Mouse (Mus musculus): ENCODE measurements around the gene Rasal1. TPM values are rescaled to one million over a fixed set of nuclear protein-coding genes. Genes with fewer than 3 reads are reported as not detected.
A peak's percentile ranks its signal among the peaks of the same experiment; 100 is the strongest.

The Rasal1 gene
- polyA plus RNA-seq, 1 experiment from 2014 or later = 0.70 TPM

DNA sequence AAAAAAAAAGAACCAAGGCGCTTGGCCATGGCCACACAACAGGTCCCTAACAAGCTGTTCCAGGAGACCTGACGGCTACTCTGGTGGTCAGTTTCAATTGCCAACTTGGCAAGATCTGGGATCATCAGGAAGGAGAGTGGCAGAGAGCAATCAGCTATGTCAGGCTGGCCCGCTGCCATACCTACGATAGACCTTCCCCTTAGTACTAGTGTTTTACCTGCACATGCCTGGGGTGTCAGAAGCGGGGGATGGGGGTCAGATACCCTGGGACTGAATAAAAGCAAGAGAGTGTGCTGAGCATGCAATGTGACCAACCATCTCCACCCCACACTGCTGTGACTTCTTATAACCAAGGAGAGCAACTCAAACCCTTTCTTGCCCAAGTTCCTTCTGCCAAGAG is 37.7 kb upstream of the Rasal1 start:
- Histone ChIP-seq H3K27ac (no peak overlapping the region), H3K36me3 (peaks cover 31% of the 10 kb centered on the region), H3K27me3 (no peaks in the 10 kb centered on the region), H3K9me3 (peaks cover 3% of the 10 kb centered on the region), H3K4me3 (peak overlapping the region; percentile 64; the same call in 1 of the 2 replicates), H3K9ac (peak overlapping the region; percentile 68), H3K4me2 (replicated peaks) (peak overlapping the region; percentile 88), H3K4me1 (peaks cover 22% of the 10 kb centered on the region)
- WGBS = 91% methylated on average over 5 of the region's 5 CpGs
- no peak for ATAC-seq (ENCODE audit: low FRiP score, low read depth)

DNA sequence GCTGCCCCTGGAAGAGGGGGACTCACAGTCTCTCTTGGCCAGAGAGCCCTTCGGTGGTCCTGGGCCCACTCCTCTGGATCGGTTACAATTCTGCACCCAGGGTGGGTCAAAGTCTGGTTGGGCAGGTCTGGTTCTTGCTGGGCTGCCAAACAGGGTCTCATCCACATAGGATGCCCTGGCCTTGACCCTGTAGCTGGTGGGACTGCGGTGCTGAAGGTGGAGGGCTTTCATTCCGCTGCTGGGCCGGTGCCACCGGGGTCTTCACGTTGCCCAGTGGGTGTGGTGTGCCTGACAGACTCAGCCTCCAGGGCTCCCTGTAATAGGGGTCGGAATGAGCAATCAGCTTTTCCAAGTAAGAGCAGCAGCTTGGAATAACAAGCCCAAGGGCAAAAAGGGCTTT is 37.2 kb upstream of the Rasal1 start:
- 46% methylated on average over 8 of the region's 8 CpGs for WGBS
- Histone ChIP-seq H3K4me3 (peak overlapping the region; percentile 64), H3K9me3 (peaks cover 5% of the 10 kb centered on the region), H3K36me3 (peaks cover 34% of the 10 kb centered on the region), H3K4me1 (peaks cover 22% of the 10 kb centered on the region), H3K27me3 (no peaks in the 10 kb centered on the region), H3K4me2 (replicated peaks) (peak overlapping the region; percentile 88), H3K27ac (no peak overlapping the region), H3K9ac (peak overlapping the region; percentile 68)
- ATAC-seq (ENCODE audit: low FRiP score, low read depth) = no peak

DNA sequence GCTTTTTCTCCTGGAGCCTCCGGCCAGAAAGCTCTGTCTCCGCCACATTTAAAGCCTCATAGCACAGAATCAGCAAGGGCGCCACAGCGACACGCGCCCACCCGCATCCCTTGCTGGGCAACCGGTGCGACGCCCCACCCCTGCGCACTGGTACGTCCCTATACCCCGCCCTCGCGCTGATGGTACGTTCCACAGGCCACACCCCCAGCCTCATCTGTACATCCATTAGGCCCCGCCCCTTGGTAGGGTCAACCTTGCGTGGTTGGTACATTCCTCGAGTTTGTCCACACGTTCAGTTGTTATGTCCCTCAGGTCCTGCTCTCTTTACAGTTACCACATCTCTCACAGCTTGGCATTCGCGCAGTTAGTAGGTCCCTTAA is 36.2 kb upstream of the Rasal1 start, which contains the start of the genes Rita1 and Ddx54:
TSS of gene Rita1 (minus strand) at position 148 of the 380 bp plus-strand sequence.
TSS of gene Ddx54 (plus strand) at position 298 of the 380 bp plus-strand sequence.
- peak within 1 kb of the TSS; percentile 64 for H3K4me3 ChIP-seq
- H3K4me2 ChIP-seq (replicated peaks) = peak within 1 kb of the TSS; percentile 88
- H3K36me3 ChIP-seq = peaks cover 42% of the 10 kb centered on the region
- H3K9me3 ChIP-seq = peaks cover 5% of the 10 kb centered on the region
- no peaks in the 10 kb centered on the region for H3K27me3 ChIP-seq
- ATAC-seq (ENCODE audit: low FRiP score, low read depth) = peak; percentile 83
- peak within 1 kb of the TSS; percentile 72 for H3K27ac ChIP-seq
- H3K4me1 ChIP-seq = peaks cover 22% of the 10 kb centered on the region
- under 1% methylated on average over 22 of the region's 22 CpGs for WGBS
- peak within 1 kb of the TSS; percentile 76 for H3K9ac ChIP-seq

DNA sequence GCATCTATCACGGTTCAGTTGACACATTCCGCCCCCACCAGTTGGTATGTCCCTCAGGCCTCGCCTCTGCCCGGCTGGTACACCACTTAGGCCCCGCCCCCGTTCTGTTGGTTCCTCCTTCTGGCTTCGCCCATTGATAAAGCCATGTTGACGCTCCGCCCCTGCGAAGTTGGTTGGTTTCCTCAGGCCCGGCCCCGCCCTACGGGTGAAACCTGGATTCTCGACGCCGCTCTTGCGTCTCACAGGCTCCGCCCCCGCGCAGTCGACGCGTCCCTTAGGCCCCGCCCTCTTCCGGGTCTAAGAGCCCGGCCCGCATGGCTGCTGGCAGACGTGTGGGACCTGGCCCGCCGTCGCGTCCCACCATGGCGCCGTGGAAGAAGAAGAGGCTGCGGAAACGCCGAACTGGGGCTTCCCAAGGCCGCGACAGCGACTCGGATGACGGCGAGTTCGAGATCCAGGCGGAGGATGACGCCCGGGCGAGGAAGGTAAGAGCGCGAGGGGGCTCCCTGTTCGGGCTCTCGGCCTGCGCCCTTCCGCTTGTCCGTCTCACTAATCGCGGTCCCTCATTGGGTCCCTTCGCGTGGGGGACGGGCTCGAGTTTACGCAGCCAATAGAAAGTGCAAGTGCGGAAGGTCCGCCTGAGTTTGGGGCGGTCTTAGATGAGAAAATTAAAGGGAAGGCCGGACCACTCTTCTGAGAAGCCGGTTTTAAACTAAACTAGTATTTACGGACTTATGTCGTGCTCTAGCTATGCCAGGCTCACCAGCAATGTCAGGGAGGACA is 35.6 kb upstream of the Rasal1 start:
- Histone ChIP-seq H3K4me1 (peaks cover 22% of the 10 kb centered on the region), H3K27ac (peak overlapping the region; percentile 72), H3K4me3 (peak overlapping the region; percentile 64), H3K36me3 (peaks cover 44% of the 10 kb centered on the region), H3K4me2 (replicated peaks) (peak overlapping the region; percentile 88), H3K9me3 (peaks cover 5% of the 10 kb centered on the region), H3K27me3 (no peaks in the 10 kb centered on the region), H3K9ac (peak overlapping the region; percentile 76)
- peak; percentile 93 for ATAC-seq (ENCODE audit: low FRiP score, low read depth)
- WGBS = under 1% methylated on average over 69 of the region's 69 CpGs

DNA sequence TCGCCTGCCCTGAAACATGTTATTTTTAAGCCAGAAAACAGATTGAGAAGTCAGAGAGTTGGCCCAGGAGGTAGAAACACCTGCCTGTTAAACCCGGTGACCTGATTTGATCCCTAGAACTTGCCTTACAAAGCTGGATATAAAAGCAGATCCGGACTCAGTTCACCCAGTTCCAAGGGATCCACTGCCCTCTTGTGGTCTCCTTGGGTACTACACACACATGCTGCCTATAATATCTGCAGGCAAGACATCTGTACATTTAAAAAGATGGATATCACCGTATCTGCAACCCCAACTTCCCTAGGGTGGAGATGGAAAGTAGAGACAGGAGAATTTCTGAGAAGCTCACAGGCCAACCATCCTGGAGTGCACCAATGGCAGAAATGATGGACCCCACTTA is 32.7 kb upstream of the Rasal1 start:
- WGBS = 91% methylated on average over 4 of the region's 4 CpGs
- no peak overlapping the region for H3K4me3 ChIP-seq
- no peak overlapping the region for H3K9ac ChIP-seq
- no peak overlapping the region for H3K27ac ChIP-seq
- peaks cover 21% of the 10 kb centered on the region for H3K4me1 ChIP-seq
- H3K4me2 ChIP-seq (replicated peaks) = no peak overlapping the region
- H3K27me3 ChIP-seq = no peaks in the 10 kb centered on the region
- peaks cover 5% of the 10 kb centered on the region for H3K9me3 ChIP-seq
- peaks cover 58% of the 10 kb centered on the region for H3K36me3 ChIP-seq
- no peak for ATAC-seq (ENCODE audit: low FRiP score, low read depth)

DNA sequence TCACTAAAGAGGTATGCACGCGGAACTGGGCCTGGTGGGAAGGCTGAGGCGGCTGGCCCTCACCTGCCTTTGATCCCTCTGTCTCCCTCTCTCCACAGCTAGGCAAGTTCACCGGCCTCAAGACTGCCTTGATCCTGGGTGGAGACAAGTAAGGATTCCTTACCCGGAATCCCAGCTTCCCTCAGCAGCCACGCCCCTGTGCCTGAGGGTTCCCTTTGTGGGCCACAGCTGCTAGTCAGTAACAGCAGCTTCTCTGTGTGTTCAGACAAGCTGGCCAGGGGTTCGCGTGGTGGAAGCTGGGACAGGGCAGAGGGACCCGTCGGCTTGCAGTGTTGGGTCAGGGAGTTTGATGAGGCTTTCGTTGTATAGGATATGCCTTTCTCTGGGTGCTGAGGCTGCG is 29.8 kb upstream of the Rasal1 start:
- H3K4me1 ChIP-seq = peaks cover 16% of the 10 kb centered on the region
- H3K9ac ChIP-seq = no peak overlapping the region
- WGBS = 87% methylated on average over 12 of the region's 12 CpGs
- peaks cover 5% of the 10 kb centered on the region for H3K9me3 ChIP-seq
- H3K4me2 ChIP-seq (replicated peaks) = no peak overlapping the region
- no peaks in the 10 kb centered on the region for H3K27me3 ChIP-seq
- H3K36me3 ChIP-seq = peaks cover 87% of the 10 kb centered on the region
- H3K4me3 ChIP-seq = no peak overlapping the region
- H3K27ac ChIP-seq = no peak overlapping the region
- ATAC-seq (ENCODE audit: low FRiP score, low read depth) = no peak

DNA sequence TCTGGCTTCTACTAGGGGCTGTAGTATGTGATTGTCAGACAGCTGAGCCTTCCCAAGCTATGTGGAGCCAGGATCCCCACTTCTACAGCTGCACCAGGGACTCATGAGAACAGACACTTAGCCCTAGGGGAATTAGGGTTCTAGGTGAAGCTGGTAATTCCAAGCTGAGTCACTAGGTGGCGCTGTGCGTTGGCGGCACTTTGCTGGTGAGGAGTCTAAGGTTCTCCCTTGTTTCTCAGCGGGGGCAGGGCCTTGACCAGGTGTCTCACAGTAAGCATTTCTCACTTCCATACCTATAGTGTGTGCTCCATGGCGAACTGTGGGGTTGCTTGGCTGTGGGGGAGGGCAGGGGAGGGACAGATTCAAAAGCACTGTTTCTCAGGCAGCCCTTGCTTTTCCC is 29.4 kb upstream of the Rasal1 start:
- Histone ChIP-seq H3K36me3 (peaks cover 91% of the 10 kb centered on the region), H3K4me3 (no peak overlapping the region), H3K9me3 (peaks cover 5% of the 10 kb centered on the region), H3K27ac (no peak overlapping the region), H3K27me3 (no peaks in the 10 kb centered on the region), H3K4me1 (peaks cover 12% of the 10 kb centered on the region), H3K9ac (no peak overlapping the region), H3K4me2 (replicated peaks) (no peak overlapping the region)
- no peak for ATAC-seq (ENCODE audit: low FRiP score, low read depth)
- WGBS = 14% methylated on average over 5 of the region's 5 CpGs

DNA sequence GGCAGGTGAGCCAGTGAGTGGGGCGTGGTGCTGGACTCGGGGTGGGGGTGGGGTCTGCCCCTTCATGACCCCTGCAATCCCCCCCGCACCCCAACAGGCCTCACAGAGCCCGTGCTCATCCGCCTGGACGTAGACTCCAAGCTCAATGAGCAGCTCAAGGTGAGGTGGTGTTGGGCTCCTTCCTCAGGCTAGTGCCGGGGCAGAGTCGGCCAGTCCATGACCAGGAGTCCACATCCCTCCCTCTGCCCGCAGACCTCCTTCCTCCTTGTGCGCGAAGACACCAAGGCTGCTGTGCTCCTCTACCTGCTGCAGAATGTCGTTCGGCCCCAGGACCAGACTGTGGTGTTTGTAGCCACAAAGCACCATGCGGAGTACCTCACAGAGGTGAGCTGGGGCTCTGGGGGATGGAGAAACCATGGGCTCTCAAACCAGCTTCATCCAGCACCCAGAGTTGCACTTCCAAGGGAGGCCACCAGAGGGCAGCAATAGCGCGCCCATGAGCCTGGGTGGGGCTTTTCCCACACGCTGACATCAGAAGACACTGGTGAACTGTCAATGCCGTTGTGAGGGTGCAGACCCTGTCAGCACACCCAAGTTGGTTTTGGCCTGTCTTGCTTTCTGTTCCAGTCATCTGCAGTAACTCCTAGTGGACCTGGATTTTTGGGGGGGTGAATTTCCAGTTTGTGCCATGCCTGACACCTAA is 28.1 kb upstream of the Rasal1 start:
- H3K9me3 ChIP-seq = peaks cover 5% of the 10 kb centered on the region
- 74% methylated on average over 18 of the region's 18 CpGs for WGBS
- no peak overlapping the region for H3K4me2 ChIP-seq (replicated peaks)
- H3K4me1 ChIP-seq = peaks cover 8% of the 10 kb centered on the region
- peaks cover 100% of the 10 kb centered on the region for H3K36me3 ChIP-seq
- ATAC-seq (ENCODE audit: low FRiP score, low read depth) = no peak
- no peak overlapping the region for H3K9ac ChIP-seq
- no peak overlapping the region for H3K27ac ChIP-seq
- no peaks in the 10 kb centered on the region for H3K27me3 ChIP-seq
- no peak overlapping the region for H3K4me3 ChIP-seq

DNA sequence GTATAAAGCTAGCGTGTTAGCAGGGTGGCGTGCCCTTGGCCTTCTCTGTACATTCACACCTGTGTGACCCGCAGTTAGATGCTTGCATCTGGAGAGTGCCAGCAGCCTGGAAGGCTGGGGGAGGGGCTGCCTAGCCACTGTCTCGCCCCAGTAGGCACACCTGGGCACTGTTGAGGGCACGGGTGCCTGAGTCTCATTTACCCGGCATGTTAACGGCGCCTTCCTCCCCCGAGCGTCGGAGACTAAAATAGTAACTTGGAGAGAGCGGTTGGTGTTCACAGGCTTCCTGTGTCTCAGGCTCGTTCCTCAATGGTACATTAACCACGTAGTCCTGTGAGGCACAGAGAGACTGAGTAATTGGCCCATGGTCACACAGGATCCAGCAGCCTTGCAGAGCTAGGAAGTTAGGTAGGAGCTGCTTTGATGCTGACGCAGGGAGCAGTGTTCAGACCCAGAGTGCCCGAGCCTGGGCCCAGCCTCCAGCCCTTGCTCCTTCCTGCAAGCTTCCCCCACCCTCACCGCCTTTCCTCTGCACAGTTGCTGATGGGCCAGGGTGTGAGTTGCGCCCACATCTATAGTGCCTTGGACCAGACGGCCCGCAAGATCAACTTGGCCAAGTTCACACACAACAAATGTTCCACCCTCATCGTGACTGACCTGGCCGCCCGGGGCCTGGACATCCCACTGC is 27.4 kb upstream of the Rasal1 start:
- no peak for ATAC-seq (ENCODE audit: low FRiP score, low read depth)
- Histone ChIP-seq H3K9me3 (no peaks in the 10 kb centered on the region), H3K27me3 (no peaks in the 10 kb centered on the region), H3K9ac (no peak overlapping the region), H3K4me3 (no peak overlapping the region), H3K4me1 (peaks cover 8% of the 10 kb centered on the region), H3K36me3 (peaks cover 100% of the 10 kb centered on the region), H3K27ac (no peak overlapping the region), H3K4me2 (replicated peaks) (no peak overlapping the region)
- WGBS = 93% methylated on average over 23 of the region's 23 CpGs

DNA sequence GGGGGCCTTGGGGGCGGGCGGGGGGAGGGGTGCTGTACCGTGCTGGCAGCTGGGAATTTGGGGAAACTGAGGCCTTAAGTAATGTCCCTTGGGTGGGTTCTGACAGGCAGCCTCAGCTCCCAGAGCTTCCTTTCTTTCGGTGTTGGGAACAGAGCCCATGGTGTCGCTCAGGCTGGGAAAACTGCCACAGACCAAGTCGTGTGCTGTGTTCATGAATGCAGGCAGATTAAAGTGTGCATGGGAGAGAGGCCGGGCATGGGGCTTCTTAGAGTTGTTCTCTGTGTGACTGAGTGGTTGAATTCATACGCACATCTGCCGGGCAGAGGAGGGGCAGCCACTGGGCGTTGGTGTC is 26.8 kb upstream of the Rasal1 start:
- H3K4me1 ChIP-seq = peaks cover 8% of the 10 kb centered on the region
- peak overlapping the region; percentile 45; the same call in 1 of the 2 replicates for H3K9ac ChIP-seq
- no peaks in the 10 kb centered on the region for H3K27me3 ChIP-seq
- no peak for ATAC-seq (ENCODE audit: low FRiP score, low read depth)
- no peaks in the 10 kb centered on the region for H3K9me3 ChIP-seq
- no peak overlapping the region for H3K27ac ChIP-seq
- no peak overlapping the region for H3K4me3 ChIP-seq
- H3K36me3 ChIP-seq = peaks cover 100% of the 10 kb centered on the region
- WGBS = 87% methylated on average over 10 of the region's 10 CpGs
- H3K4me2 ChIP-seq (replicated peaks) = no peak overlapping the region

DNA sequence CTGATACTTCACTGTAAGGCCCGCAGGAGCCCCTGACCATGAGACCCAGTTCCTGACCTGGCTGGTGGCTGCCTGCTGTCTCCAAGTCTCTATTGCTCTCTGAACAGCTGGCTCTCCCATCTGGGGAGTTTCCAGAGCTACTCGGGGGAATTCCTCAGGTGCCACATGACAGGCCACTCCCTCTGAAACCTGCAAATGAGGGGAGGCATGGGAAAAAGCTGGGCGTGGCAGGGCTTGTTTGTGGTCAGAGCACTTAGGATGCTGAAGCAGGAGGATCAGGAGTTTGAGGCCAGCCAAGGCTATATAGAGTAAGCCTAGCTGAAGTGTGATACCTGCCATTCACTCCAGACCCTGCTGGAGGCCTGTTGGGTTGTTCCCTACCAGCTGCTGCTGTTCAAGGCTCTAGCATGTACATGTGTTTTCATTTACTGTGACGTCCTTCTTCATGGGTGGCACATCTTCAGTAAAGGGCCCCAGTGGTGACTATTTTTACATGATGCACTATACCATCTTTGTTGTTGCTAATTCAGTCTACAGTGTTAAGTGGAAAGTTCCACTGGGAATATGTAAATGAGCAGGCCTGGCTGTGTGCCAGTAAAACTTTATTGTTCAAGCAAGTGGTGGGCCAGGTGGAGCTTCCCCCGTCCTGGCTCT is 26.3 kb upstream of the Rasal1 start:
- no peaks in the 10 kb centered on the region for H3K27me3 ChIP-seq
- H3K4me1 ChIP-seq = peaks cover 8% of the 10 kb centered on the region
- H3K9me3 ChIP-seq = no peaks in the 10 kb centered on the region
- peaks cover 100% of the 10 kb centered on the region for H3K36me3 ChIP-seq
- no peak for ATAC-seq (ENCODE audit: low FRiP score, low read depth)
- no peak overlapping the region for H3K4me2 ChIP-seq (replicated peaks)
- WGBS = 47% methylated on average over 5 of the region's 5 CpGs
- H3K27ac ChIP-seq = no peak overlapping the region
- H3K9ac ChIP-seq = peak overlapping the region; percentile 45; the same call in 1 of the 2 replicates
- no peak overlapping the region for H3K4me3 ChIP-seq

All from limb, embryonic 13.5 days (tissue).